Comparison of ENCODE assay signal across 15 mouse cellular contexts in genomic region chr4:24006257-24006955, GRCm38 (mm10).
"Had no signal": no experiment of that assay in that cellular context is flagged by ENCODE, and none has a peak within 500 bp of the region (broad histone marks: within the 10 kb centered on the region; RNA-seq: fewer than 3 reads in every experiment).

No protein-coding gene starts in this region.

- H3K9me3 ChIP-seq: intestine, embryonic 15.5 days; limb, embryonic 15.5 days; liver, embryonic 13.5 days; lung, embryonic 15.5 days; megakaryocyte, embryonic 14.5 days; neural tube, embryonic 12.5 days had no signal

- H3K9ac ChIP-seq: intestine, embryonic 15.5 days; limb, embryonic 15.5 days; liver, embryonic 13.5 days; liver, postnatal 0 days; lung, embryonic 15.5 days; neural tube, embryonic 12.5 days had no signal

- H3K27me3 ChIP-seq: intestine, embryonic 15.5 days; limb, embryonic 15.5 days; liver, embryonic 13.5 days; lung, embryonic 15.5 days; megakaryocyte, embryonic 14.5 days; neural tube, embryonic 12.5 days had no signal

- H3K27ac ChIP-seq: intestine, embryonic 15.5 days; limb, embryonic 15.5 days; liver, embryonic 13.5 days; lung, embryonic 15.5 days; macrophage; neural tube, embryonic 12.5 days had no signal

- DNase-seq: kidney, adult 8-10 months; kidney, postnatal 25 days; layer of hippocampus, adult 9-11 months; layer of hippocampus, postnatal 36 days; liver, embryonic 13.5 days; liver, postnatal 0 days; lung, postnatal 14 days; right cerebral cortex, postnatal 14 days; thymus, postnatal 14 days had no signal

- H3K4me2 ChIP-seq: intestine, embryonic 15.5 days; limb, embryonic 15.5 days; liver, embryonic 13.5 days; lung, embryonic 15.5 days; neural tube, embryonic 12.5 days had no signal

- H3K4me1 ChIP-seq: intestine, embryonic 15.5 days; limb, embryonic 15.5 days; liver, embryonic 13.5 days; lung, embryonic 15.5 days; megakaryocyte, embryonic 14.5 days; neural tube, embryonic 12.5 days had no signal

- H3K4me3 ChIP-seq: intestine, embryonic 15.5 days; limb, embryonic 15.5 days; liver, embryonic 13.5 days; lung, embryonic 15.5 days; megakaryocyte, embryonic 14.5 days; neural tube, embryonic 12.5 days had no signal

- ATAC-seq: intestine, embryonic 15.5 days; liver, postnatal 0 days had no signal

- H3K36me3 ChIP-seq: intestine, embryonic 15.5 days; limb, embryonic 15.5 days; liver, embryonic 13.5 days; lung, embryonic 15.5 days; neural tube, embryonic 12.5 days had no signal
